Mouse (Mus musculus): ENCODE measurements around the gene Cd160.

Cd160 gene

DNA sequence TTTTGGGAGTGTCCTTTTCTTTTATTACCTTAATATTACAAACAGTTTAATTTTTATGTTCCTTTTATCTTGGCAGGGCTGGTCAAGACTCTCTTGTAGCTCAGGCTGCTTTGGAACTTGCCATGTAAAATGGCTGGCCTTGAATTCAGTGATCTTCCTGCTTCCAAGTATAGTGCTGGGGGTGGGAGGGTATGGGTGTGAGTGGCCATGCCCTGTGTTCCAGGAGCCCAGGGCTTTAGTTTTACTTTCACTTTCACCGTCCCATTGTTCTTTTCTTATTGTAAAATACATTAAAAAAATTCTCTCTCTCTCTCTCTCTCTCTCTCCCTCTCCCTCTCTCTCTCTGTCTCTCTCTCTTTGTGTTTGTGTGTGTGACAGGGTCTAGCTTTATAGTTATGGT is 64.6 kb downstream of the Cd160 start:
- DNase-seq (ENCODE audit: low spot score in 2 of 2) = no peak

- no peak for DNase-seq (ENCODE audit: low spot score in 2 of 2)
These were observed 69.5 kb downstream of the Cd160 start for GRCm38 (mm10) chr3:96759695-96760094.

GRCm38 (mm10) chr3:96757691-96758090 is 71.5 kb downstream of the Cd160 start:
- DNase-seq (ENCODE audit: low spot score in 2 of 2) = no peak

GRCm38 (mm10) chr3:96755935-96756334 is 73.2 kb downstream of the Cd160 start:
- DNase-seq (ENCODE audit: low spot score in 2 of 2) = no peak

Measured in urinary bladder, postnatal 4 days (tissue).